Mouse (Mus musculus): Measurements from ENCODE around the gene Arrdc2. TPM values are rescaled to one million over a fixed set of nuclear protein-coding genes. Genes with fewer than 3 reads are reported as not detected.
"Not testable (repeated sequence)": the region's sequence is repeated elsewhere in the genome, so short reads cannot be mapped to it uniquely, and the experiment has no call there.

The Arrdc2 gene
- polyA plus RNA-seq, 1 experiment from 2014 or later: 2.4 TPM

GRCm38 (mm10) chr8:70827796-70828195 is 11.7 kb downstream of the Arrdc2 start:
- peaks cover 3% of the 10 kb centered on the region; the same call in 1 of the 2 replicates for H3K9me3 ChIP-seq (replicated peaks; ENCODE audit: control insufficient read depth, low read length)
- H3K4me3 ChIP-seq (ENCODE audit: low read depth, low read length): no peak overlapping the region
- ATAC-seq (replicated peaks; ENCODE audit: insufficient number of reproducible peaks, low FRiP score, low TSS enrichment): no peak
- H3K36me3 ChIP-seq (ENCODE audit: control insufficient read depth, insufficient read depth, low read length): no peaks in the 10 kb centered on the region
- H3K9ac ChIP-seq (ENCODE audit: low read depth, low read length): no peak overlapping the region
- no peak overlapping the region for H3K27ac ChIP-seq (ENCODE audit: low read depth, low read length)
- no peak overlapping the region for H3K4me2 ChIP-seq
- WGBS (ENCODE audit: insufficient replicate concordance): 79% methylated on average over 1 of the region's 1 CpGs
- H3K4me1 ChIP-seq (ENCODE audit: control insufficient read depth, insufficient read depth, low read length): no peaks in the 10 kb centered on the region
- no peaks in the 10 kb centered on the region for H3K27me3 ChIP-seq (ENCODE audit: control insufficient read depth, insufficient read depth, low read length)

- Histone ChIP-seq H3K9me3 (replicated peaks; ENCODE audit: control insufficient read depth, low read length) (peaks cover 3% of the 10 kb centered on the region; the same call in 1 of the 2 replicates), H3K4me1 (ENCODE audit: control insufficient read depth, insufficient read depth, low read length) (no peaks in the 10 kb centered on the region), H3K27ac (ENCODE audit: low read depth, low read length) (no peak overlapping the region), H3K9ac (ENCODE audit: low read depth, low read length) (no peak overlapping the region), H3K27me3 (ENCODE audit: control insufficient read depth, insufficient read depth, low read length) (no peaks in the 10 kb centered on the region), H3K4me2 (no peak overlapping the region), H3K36me3 (ENCODE audit: control insufficient read depth, insufficient read depth, low read length) (no peaks in the 10 kb centered on the region), H3K4me3 (ENCODE audit: low read depth, low read length) (no peak overlapping the region)
- no peak for ATAC-seq (replicated peaks; ENCODE audit: insufficient number of reproducible peaks, low FRiP score, low TSS enrichment)
- 95% methylated on average over 2 of the region's 2 CpGs for WGBS (ENCODE audit: insufficient replicate concordance)
Measured at GRCm38 (mm10) chr8:70827010-70827409, 12.5 kb downstream of the Arrdc2 start.

- no peaks in the 10 kb centered on the region for H3K36me3 ChIP-seq (ENCODE audit: control insufficient read depth, insufficient read depth, low read length)
- no peak overlapping the region for H3K4me2 ChIP-seq
- WGBS (ENCODE audit: insufficient replicate concordance): 75% methylated on average over 8 of the region's 8 CpGs
- H3K27me3 ChIP-seq (ENCODE audit: control insufficient read depth, insufficient read depth, low read length): peaks cover 6% of the 10 kb centered on the region
- peaks cover 2% of the 10 kb centered on the region for H3K4me1 ChIP-seq (ENCODE audit: control insufficient read depth, insufficient read depth, low read length)
- H3K4me3 ChIP-seq (ENCODE audit: low read depth, low read length): no peak overlapping the region
- peaks cover 3% of the 10 kb centered on the region; the same call in 1 of the 2 replicates for H3K9me3 ChIP-seq (replicated peaks; ENCODE audit: control insufficient read depth, low read length)
- no peak overlapping the region for H3K9ac ChIP-seq (ENCODE audit: low read depth, low read length)
- H3K27ac ChIP-seq (ENCODE audit: low read depth, low read length): no peak overlapping the region
- ATAC-seq (replicated peaks; ENCODE audit: insufficient number of reproducible peaks, low FRiP score, low TSS enrichment): no peak
Measured at GRCm38 (mm10) chr8:70825816-70826215, 13.7 kb downstream of the Arrdc2 start.

DNA sequence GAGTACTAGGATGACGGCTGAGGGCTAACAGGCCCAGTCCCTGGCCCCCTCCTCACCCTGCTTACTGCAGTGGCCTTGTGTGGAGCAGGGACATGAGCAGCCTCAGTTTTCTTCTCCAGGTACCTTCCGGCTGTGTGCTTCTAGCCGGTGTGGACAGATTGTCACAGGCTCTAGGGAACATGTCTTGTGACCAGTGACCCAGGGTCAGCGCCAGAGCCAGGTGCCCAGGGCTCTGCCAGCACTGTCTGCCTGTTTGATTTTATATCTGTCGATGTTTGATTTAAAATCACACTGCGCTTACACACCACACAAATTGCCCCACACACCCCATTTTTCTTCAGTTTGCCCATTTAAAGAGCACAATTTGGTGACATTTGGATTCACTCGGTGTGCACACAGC is 15.7 kb downstream of the Arrdc2 start:
- no peak overlapping the region for H3K4me2 ChIP-seq
- WGBS (ENCODE audit: insufficient replicate concordance): 78% methylated on average over 7 of the region's 7 CpGs
- no peak overlapping the region for H3K9ac ChIP-seq (ENCODE audit: low read depth, low read length)

DNA sequence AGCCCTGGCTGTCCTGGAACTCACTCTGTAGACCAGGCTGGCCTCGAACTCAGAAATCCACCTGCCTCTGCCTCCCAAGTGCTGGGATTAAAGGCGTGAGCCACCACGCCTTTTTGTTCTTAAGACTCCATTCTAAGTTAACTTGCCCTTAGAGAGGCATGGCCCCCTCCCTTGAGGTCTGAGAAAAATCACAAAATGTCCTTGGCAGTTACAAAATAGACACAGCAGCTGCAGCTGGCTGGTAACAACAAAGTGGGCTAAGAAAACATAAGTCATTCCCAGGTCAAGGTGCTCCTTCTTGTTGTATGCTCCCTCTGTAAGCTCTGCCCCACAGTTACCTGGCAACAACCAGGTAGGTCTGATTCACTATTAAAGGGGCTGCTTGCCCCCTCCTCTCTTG is 16.9 kb downstream of the Arrdc2 start:
- H3K9ac ChIP-seq (ENCODE audit: low read depth, low read length); H3K27ac ChIP-seq (ENCODE audit: low read depth, low read length); H3K4me3 ChIP-seq (ENCODE audit: low read depth, low read length); H3K36me3 ChIP-seq (ENCODE audit: control insufficient read depth, insufficient read depth, low read length); ATAC-seq (replicated peaks; ENCODE audit: insufficient number of reproducible peaks, low FRiP score, low TSS enrichment); H3K4me2 ChIP-seq; H3K4me1 ChIP-seq (ENCODE audit: control insufficient read depth, insufficient read depth, low read length): not testable (repeated sequence)
- peaks cover 22% of the 10 kb centered on the region for H3K27me3 ChIP-seq (ENCODE audit: control insufficient read depth, insufficient read depth, low read length)
- 70% methylated on average over 3 of the region's 3 CpGs for WGBS (ENCODE audit: insufficient replicate concordance)
- peaks cover 10% of the 10 kb centered on the region for H3K9me3 ChIP-seq (replicated peaks; ENCODE audit: control insufficient read depth, low read length)

More for the DNA sequence above, 15.7 kb downstream of the Arrdc2 start:
- H3K27me3 ChIP-seq (ENCODE audit: control insufficient read depth, insufficient read depth, low read length): peaks cover 18% of the 10 kb centered on the region
- H3K27ac ChIP-seq (ENCODE audit: low read depth, low read length): no peak overlapping the region
- ATAC-seq (replicated peaks; ENCODE audit: insufficient number of reproducible peaks, low FRiP score, low TSS enrichment): no peak
- peaks cover 7% of the 10 kb centered on the region; the same call in 1 of the 2 replicates for H3K9me3 ChIP-seq (replicated peaks; ENCODE audit: control insufficient read depth, low read length)
- H3K36me3 ChIP-seq (ENCODE audit: control insufficient read depth, insufficient read depth, low read length): no peaks in the 10 kb centered on the region
- H3K4me1 ChIP-seq (ENCODE audit: control insufficient read depth, insufficient read depth, low read length): peaks cover 8% of the 10 kb centered on the region
- H3K4me3 ChIP-seq (ENCODE audit: low read depth, low read length): no peak overlapping the region

GRCm38 (mm10) chr8:70821992-70822391 is 17.5 kb downstream of the Arrdc2 start:
- no peak overlapping the region for H3K4me2 ChIP-seq
- H3K27me3 ChIP-seq (ENCODE audit: control insufficient read depth, insufficient read depth, low read length): peaks cover 25% of the 10 kb centered on the region
- no peak overlapping the region for H3K9ac ChIP-seq (ENCODE audit: low read depth, low read length)
- no peaks in the 10 kb centered on the region for H3K36me3 ChIP-seq (ENCODE audit: control insufficient read depth, insufficient read depth, low read length)
- no peak overlapping the region for H3K4me3 ChIP-seq (ENCODE audit: low read depth, low read length)
- WGBS (ENCODE audit: insufficient replicate concordance): 41% methylated on average over 11 of the region's 11 CpGs
- no peak overlapping the region for H3K27ac ChIP-seq (ENCODE audit: low read depth, low read length)
- peaks cover 9% of the 10 kb centered on the region for H3K9me3 ChIP-seq (replicated peaks; ENCODE audit: control insufficient read depth, low read length)
- no peak for ATAC-seq (replicated peaks; ENCODE audit: insufficient number of reproducible peaks, low FRiP score, low TSS enrichment)
- H3K4me1 ChIP-seq (ENCODE audit: control insufficient read depth, insufficient read depth, low read length): peaks cover 8% of the 10 kb centered on the region

DNA sequence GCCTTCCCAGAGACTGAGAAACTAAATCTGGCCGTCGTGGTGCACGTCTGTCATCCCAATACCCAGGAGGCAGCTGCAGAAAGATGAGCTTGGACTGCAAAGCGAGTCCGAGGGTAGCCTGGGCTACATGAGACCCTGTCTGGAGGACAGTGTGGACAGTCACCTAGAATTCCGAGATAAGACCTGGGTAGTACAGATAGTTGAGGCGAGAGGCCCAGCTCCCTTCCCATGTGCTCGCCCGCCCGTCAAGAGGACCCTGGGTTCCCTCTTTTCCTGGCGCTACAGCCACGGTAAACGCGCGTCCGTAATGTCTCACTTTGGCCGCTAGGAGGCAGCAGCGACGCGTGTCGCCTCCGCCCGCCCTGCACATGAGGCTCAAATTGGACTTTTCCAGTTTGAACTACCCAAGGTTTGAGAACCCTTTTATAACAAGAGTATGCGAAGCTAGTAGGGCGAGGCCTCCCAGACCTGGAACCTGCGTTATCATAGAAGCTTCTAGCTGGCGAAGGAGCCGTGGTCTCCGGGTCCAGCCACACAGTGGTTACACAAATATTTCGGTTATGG is 18.0 kb downstream of the Arrdc2 start:
- Histone ChIP-seq H3K9me3 (replicated peaks; ENCODE audit: control insufficient read depth, low read length) (peaks cover 7% of the 10 kb centered on the region), H3K36me3 (ENCODE audit: control insufficient read depth, insufficient read depth, low read length) (no peaks in the 10 kb centered on the region), H3K9ac (ENCODE audit: low read depth, low read length) (no peak overlapping the region), H3K27me3 (ENCODE audit: control insufficient read depth, insufficient read depth, low read length) (peaks cover 30% of the 10 kb centered on the region), H3K4me1 (ENCODE audit: control insufficient read depth, insufficient read depth, low read length) (peaks cover 12% of the 10 kb centered on the region), H3K27ac (ENCODE audit: low read depth, low read length) (no peak overlapping the region), H3K4me3 (ENCODE audit: low read depth, low read length) (no peak overlapping the region), H3K4me2 (no peak overlapping the region)
- WGBS (ENCODE audit: insufficient replicate concordance): 16% methylated on average over 30 of the region's 30 CpGs
- ATAC-seq (replicated peaks; ENCODE audit: insufficient number of reproducible peaks, low FRiP score, low TSS enrichment): 0 out of 2 replicates have a peak, but pooled peaks have one; percentile 8

GRCm38 (mm10) chr8:70820101-70820935 is 19.2 kb downstream of the Arrdc2 start:
- peaks cover 7% of the 10 kb centered on the region for H3K9me3 ChIP-seq (replicated peaks; ENCODE audit: control insufficient read depth, low read length)
- H3K4me3 ChIP-seq (ENCODE audit: low read depth, low read length): 0 out of 2 replicates have a peak overlapping the region, but pooled peaks have one; percentile 12
- H3K9ac ChIP-seq (ENCODE audit: low read depth, low read length): 0 out of 2 replicates have a peak overlapping the region, but pooled peaks have one; percentile 22
- peaks cover 40% of the 10 kb centered on the region for H3K27me3 ChIP-seq (ENCODE audit: control insufficient read depth, insufficient read depth, low read length)
- peak overlapping the region; percentile 42 for H3K4me2 ChIP-seq
- peaks cover 12% of the 10 kb centered on the region for H3K4me1 ChIP-seq (ENCODE audit: control insufficient read depth, insufficient read depth, low read length)
- ATAC-seq (replicated peaks; ENCODE audit: insufficient number of reproducible peaks, low FRiP score, low TSS enrichment): peak; percentile 67; the same call in 1 of the 2 replicates
- WGBS (ENCODE audit: insufficient replicate concordance): 4% methylated on average over 31 of the region's 31 CpGs
- H3K27ac ChIP-seq (ENCODE audit: low read depth, low read length): no peak overlapping the region
- H3K36me3 ChIP-seq (ENCODE audit: control insufficient read depth, insufficient read depth, low read length): no peaks in the 10 kb centered on the region
